Mouse (Mus musculus) forebrain, embryonic 11.5 days (tissue): ENCODE measurements around the gene Gm1673. TPM values are rescaled to one million over a fixed set of nuclear protein-coding genes. Genes with fewer than 3 reads are reported as not detected.

Experiments
- ATAC-seq: fragments of 200-750 bp; cut with Nextera tagmentation; replicated peaks from 2 replicates; pipeline ENCODE4 v1.8.0; 2017; ENCODE audit warnings: moderate TSS enrichment; ENCODE audit not compliant: low FRiP score
- DNase-seq: peaks from one replicate; pipeline ENCODE4 v3.0.0-alpha.2; 2017; ENCODE audit warnings: low spot score
- H3K27ac ChIP-seq: fragments of 300-500 bp; sonication (generic); 2 replicates; pipeline ENCODE4 v1.5.1; 2014; ENCODE audit warnings: low read depth, low read length
- H3K27me3 ChIP-seq: fragments of 300-500 bp; sonication (generic); 2 replicates; pipeline ENCODE4 v1.6.1; 2014; ENCODE audit warnings: mild to moderate bottlenecking, low read length, mixed read lengths; ENCODE audit not compliant: control insufficient read depth, insufficient read depth
- H3K36me3 ChIP-seq: fragments of 300-500 bp; sonication (generic); 2 replicates; pipeline ENCODE4 v1.6.1; 2014; ENCODE audit warnings: mild to moderate bottlenecking, low read length, moderate library complexity, mixed read lengths; ENCODE audit not compliant: control insufficient read depth, insufficient read depth
- H3K4me1 ChIP-seq: fragments of 300-500 bp; sonication (generic); replicated peaks from 2 replicates; pipeline ENCODE4 v1.6.1; 2014; ENCODE audit warnings: low read length, mixed read lengths; ENCODE audit not compliant: control insufficient read depth, insufficient read depth
- H3K4me2 ChIP-seq: fragments of 300-500 bp; sonication (generic); 2 replicates; pipeline ENCODE4 v1.6.1; 2014; ENCODE audit warnings: low read depth, mild to moderate bottlenecking, low read length, moderate library complexity, mixed read lengths; ENCODE audit not compliant: severe bottlenecking
- H3K4me3 ChIP-seq: fragments of 300-500 bp; sonication (generic); 2 replicates; pipeline ENCODE4 v1.5.1; 2014; ENCODE audit warnings: low read depth, low read length
- H3K9ac ChIP-seq: fragments of 300-500 bp; sonication (generic); 2 replicates; pipeline ENCODE4 v1.6.1; 2014; ENCODE audit warnings: low read length
- H3K9me3 ChIP-seq: fragments of 300-500 bp; sonication (generic); 2 replicates; pipeline ENCODE4 v1.6.1; 2016; ENCODE audit warnings: low read length, mixed read lengths; ENCODE audit not compliant: control insufficient read depth
- WGBS: fragments of 180-500 bp; shearing (Covaris S2); extraction: QIAGEN DNeasy Blood & Tissue Kit; methylation state at CpG from one replicate; pipeline ENCODE4 v1.1.7; 2014; 5-methylcytosine and 5-hydroxymethylcytosine counted together
- polyA plus RNA-seq: library from polyadenylated mRNA; unstranded; fragments of >200 nt; fragmentation: Nextera tagmentation; extraction: Ambion mirVana; gene quantifications from 2 replicates; pipeline ENCODE4 v1.2.1, GENCODE M21; 2014

The Gm1673 gene
- polyA plus RNA-seq, 1 experiment from 2014 or later = 228 TPM

DNA sequence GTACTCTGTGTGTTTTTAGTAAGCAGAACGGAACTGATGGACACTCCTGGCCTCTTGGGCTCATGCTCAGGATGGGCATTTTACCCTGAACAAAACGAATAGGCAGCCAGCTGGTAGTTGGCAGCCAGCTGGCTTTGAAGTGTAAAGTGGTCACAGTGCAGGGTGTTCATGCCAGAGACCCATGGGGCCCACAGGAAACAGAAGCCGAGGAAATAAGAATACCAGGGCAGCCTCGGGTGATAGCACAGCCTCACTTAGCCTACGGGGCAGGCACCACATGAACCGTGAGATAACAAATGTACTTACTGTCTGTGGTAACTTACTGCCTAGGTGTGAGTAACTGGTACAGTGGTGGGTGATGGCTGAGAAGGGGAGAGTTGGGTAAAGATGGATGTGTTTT, 47.8 kb downstream of the Gm1673 start:
- no peaks in the 10 kb centered on the region for H3K27me3 ChIP-seq
- 85% methylated on average over 6 of the region's 6 CpGs for WGBS
- no peaks in the 10 kb centered on the region for H3K4me1 ChIP-seq
- no peak overlapping the region for H3K4me2 ChIP-seq
- ATAC-seq (no peak), DNase-seq (no peak)
- H3K9me3 ChIP-seq = no peaks in the 10 kb centered on the region
- H3K9ac ChIP-seq = no peak overlapping the region
- H3K36me3 ChIP-seq = no peaks in the 10 kb centered on the region
- H3K27ac ChIP-seq = no peak overlapping the region
- no peak overlapping the region for H3K4me3 ChIP-seq

DNA sequence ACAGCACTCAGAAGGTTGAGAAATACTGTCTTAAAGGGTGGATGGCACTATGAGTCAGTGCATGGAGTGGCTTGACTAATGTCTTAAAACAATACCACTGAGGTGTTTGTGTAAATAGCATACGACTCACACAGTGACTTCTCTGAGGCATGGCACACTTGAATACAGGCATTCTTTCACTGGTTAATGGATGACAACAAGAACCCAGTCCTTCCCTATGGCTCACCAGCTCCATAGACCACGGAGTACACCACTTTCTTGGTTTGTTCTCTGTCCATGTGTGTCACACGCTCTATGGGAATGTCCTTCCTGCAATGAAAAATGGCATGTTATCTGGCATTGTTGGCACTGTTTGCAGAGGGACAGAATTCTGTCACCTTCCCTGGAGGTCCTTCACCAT, 49.3 kb downstream of the Gm1673 start:
- Histone ChIP-seq H3K27ac (no peak overlapping the region), H3K4me1 (no peaks in the 10 kb centered on the region), H3K9ac (no peak overlapping the region), H3K4me2 (no peak overlapping the region), H3K36me3 (no peaks in the 10 kb centered on the region), H3K27me3 (no peaks in the 10 kb centered on the region), H3K4me3 (no peak overlapping the region), H3K9me3 (no peaks in the 10 kb centered on the region)
- WGBS = 75% methylated on average over 3 of the region's 3 CpGs
- ATAC-seq (no peak), DNase-seq (no peak)

Other genes starting within 250 kb of the Gm1673 start
- 59.7 and 63.9 TPM in 2 replicates for gene Letm1, start 200.6 kb upstream of the Gm1673 start, polyA plus RNA-seq
- 120 and 131 TPM in 2 replicates for gene Nsd2, start 162.7 kb upstream of the Gm1673 start, polyA plus RNA-seq
- 86.3 and 88.3 TPM in 2 replicates for gene Nelfa, start 47.0 kb upstream of the Gm1673 start, polyA plus RNA-seq
- 1.9 and 2.0 TPM in 2 replicates for gene Nat8l, start 12.6 kb downstream of the Gm1673 start, polyA plus RNA-seq
- 1.1 and 1.7 TPM in 2 replicates for gene Poln, start 186.0 kb downstream of the Gm1673 start, polyA plus RNA-seq
- 42.4 and 50.8 TPM in 2 replicates for gene Haus3, start 186.1 kb downstream of the Gm1673 start, polyA plus RNA-seq
- gene Mxd4, start 204.3 kb downstream of the Gm1673 start, polyA plus RNA-seq = 17.6 and 20.1 TPM in 2 replicates